Mouse (Mus musculus) A20 (cell line): ENCODE measurements around the gene Mbl1.

Experiments
- DNase-seq: peaks from one replicate; pipeline ENCODE4 v3.0.0-alpha.2; 2011; ENCODE audit warnings: low read depth, low spot score

Gene Mbl1

DNA sequence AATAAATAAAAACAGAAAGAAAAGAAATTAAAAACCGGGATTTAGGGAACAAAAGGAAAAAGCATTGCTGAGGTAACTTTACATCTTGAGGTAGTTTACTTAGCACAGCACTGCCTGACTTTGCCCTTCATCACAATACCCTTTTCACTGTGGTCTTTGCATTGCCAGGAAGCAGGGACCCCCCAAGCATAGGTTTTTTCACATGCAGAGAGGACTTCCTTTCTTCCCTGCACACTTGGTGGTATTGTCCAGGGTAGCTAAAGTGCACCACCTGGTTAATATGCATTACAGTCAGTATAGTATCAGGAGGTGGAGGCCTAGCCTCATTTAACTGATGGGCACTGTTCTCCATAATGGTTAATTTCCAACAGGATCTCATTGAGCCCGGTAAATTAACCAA is 38.2 kb downstream of the Mbl1 start:
- DNase-seq, result no peak

DNA sequence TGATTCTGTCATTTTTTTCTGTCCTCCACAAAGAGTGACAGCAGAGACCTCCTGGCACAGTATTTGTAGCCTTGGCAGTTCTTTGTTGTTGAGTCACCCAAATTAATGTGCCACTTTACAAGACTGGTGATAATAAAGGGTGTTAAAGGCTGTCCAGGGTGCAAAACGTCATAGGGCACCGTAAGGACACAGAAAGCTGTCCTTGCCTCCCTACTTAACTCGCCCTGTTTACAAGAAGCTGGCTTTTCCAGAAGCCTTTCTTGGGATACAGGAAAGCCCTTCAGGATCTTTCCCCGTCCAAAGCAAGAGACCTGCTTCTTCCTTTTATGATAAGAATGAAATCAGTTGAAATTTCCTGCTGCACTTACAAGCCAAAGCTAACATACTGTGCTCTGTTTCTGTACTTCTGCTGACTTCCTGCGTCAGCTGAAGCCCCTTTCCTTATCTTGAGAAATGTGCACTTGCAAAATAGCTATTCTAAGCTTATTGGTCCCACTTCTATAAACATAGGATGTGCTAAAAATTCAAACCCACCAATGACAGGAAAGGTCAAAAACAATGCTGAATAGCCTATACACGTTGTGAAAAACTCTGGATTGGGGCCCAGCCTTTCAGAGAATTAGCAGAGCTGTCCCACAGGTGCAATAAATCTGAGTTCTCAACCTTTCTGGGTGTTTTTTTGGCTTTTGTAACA is 46.9 kb downstream of the Mbl1 start:
- no peak for DNase-seq
